Mouse (Mus musculus) forebrain, postnatal 0 days (tissue): ENCODE results near the gene Nsf. TPM values are rescaled to one million over a fixed set of nuclear protein-coding genes. Genes with fewer than 3 reads are reported as not detected.

Experiments
- ATAC-seq: fragments of 200-750 bp; cut with Nextera tagmentation; 2 replicates; pipeline ENCODE4 v1.8.0; 2017; ENCODE audit warnings: mild to moderate bottlenecking, moderate library complexity
- DNase-seq: peaks from one replicate; pipeline ENCODE4 v3.0.0-alpha.2; 2015
- H3K27ac ChIP-seq: fragments of 300-500 bp; sonication (generic); 2 replicates; pipeline ENCODE4 v1.5.1; 2014; ENCODE audit warnings: low read depth, mild to moderate bottlenecking, antibody characterized with exemption, low read length, moderate library complexity, mixed read lengths
- H3K27me3 ChIP-seq: fragments of 300-500 bp; sonication (generic); 2 replicates; pipeline ENCODE4 v1.6.1; 2014; ENCODE audit warnings: mild to moderate bottlenecking, low read length, mixed read lengths; ENCODE audit not compliant: insufficient read depth
- H3K36me3 ChIP-seq: fragments of 300-500 bp; sonication (generic); 2 replicates; pipeline ENCODE4 v1.6.1; 2014; ENCODE audit warnings: mild to moderate bottlenecking, moderate library complexity; ENCODE audit not compliant: insufficient read depth
- H3K4me1 ChIP-seq: fragments of 300-500 bp; sonication (generic); 2 replicates; pipeline ENCODE4 v1.6.1; 2014; ENCODE audit warnings: antibody characterized with exemption; ENCODE audit not compliant: insufficient read depth
- H3K4me2 ChIP-seq: fragments of 300-500 bp; sonication (generic); 2 replicates; pipeline ENCODE4 v1.6.1; 2014; ENCODE audit warnings: low read depth, mild to moderate bottlenecking, moderate library complexity
- H3K4me3 ChIP-seq: fragments of 300-500 bp; sonication (generic); 2 replicates; pipeline ENCODE4 v1.5.1; 2014; ENCODE audit warnings: low read depth, low read length, mixed read lengths
- H3K9ac ChIP-seq: fragments of 300-500 bp; sonication (generic); 2 replicates; pipeline ENCODE4 v1.6.1; 2014; ENCODE audit warnings: mild to moderate bottlenecking
- H3K9me3 ChIP-seq: fragments of 300-500 bp; sonication (generic); 2 replicates; pipeline ENCODE4 v1.6.1; 2016; ENCODE audit warnings: low read length
- CTCF ChIP-seq: sonication (generic); IDR thresholded peaks from 2 replicates; pipeline ENCODE4 v1.5.1; 2016; ENCODE audit warnings: antibody characterized with exemption, control low read depth, low read depth
- WGBS: fragments of 180-500 bp; shearing (Covaris S2); extraction: QIAGEN DNeasy Blood & Tissue Kit; methylation state at CpG from one replicate; pipeline ENCODE4 v1.1.7; 2014; 5-methylcytosine and 5-hydroxymethylcytosine counted together
- polyA plus RNA-seq: library from polyadenylated mRNA; unstranded; fragments of >200 nt; fragmentation: Nextera tagmentation; extraction: Ambion mirVana; gene quantifications from 2 replicates; pipeline ENCODE4 v1.2.1, GENCODE M21; 2015
- total RNA-seq: library from RNA; depleted of rRNA; stranded (reverse); fragments of >200 nt; gene quantifications from 2 replicates; pipeline ENCODE4 v1.2.3, GENCODE M21; 2014

Gene Nsf
- total and polyA plus RNA-seq, 2 experiments from 2014 or later: 134 to 184 TPM

GRCm38 (mm10) chr11:103829956-103830355 is 123.9 kb downstream of the Nsf start:
- no peak overlapping the region for H3K27ac ChIP-seq
- H3K9ac ChIP-seq: no peak overlapping the region
- DNase-seq (no peak), ATAC-seq (no peak)
- no peak overlapping the region for H3K4me3 ChIP-seq
- H3K27me3 ChIP-seq: no peaks in the 10 kb centered on the region
- WGBS: 60% methylated on average over 4 of the region's 4 CpGs
- no peak overlapping the region for H3K4me2 ChIP-seq
- peaks cover 31% of the 10 kb centered on the region for H3K36me3 ChIP-seq
- no peaks in the 10 kb centered on the region for H3K4me1 ChIP-seq
- no peaks in the 10 kb centered on the region for H3K9me3 ChIP-seq
- TF ChIP-seq CTCF: no peak

GRCm38 (mm10) chr11:103828866-103829265 is 125.0 kb downstream of the Nsf start:
- Histone ChIP-seq H3K9ac (no peak overlapping the region), H3K27ac (no peak overlapping the region)

GRCm38 (mm10) chr11:103827201-103827600 is 126.7 kb downstream of the Nsf start:
- ATAC-seq (no peak), DNase-seq (no peak)
- TF ChIP-seq CTCF: no peak
- Histone ChIP-seq H3K4me3 (no peak overlapping the region), H3K4me2 (no peak overlapping the region), H3K9ac (no peak overlapping the region), H3K4me1 (no peaks in the 10 kb centered on the region), H3K36me3 (peaks cover 54% of the 10 kb centered on the region), H3K27ac (no peak overlapping the region), H3K9me3 (no peaks in the 10 kb centered on the region), H3K27me3 (no peaks in the 10 kb centered on the region)
- 96% methylated on average over 6 of the region's 6 CpGs for WGBS

More at GRCm38 (mm10) chr11:103828866-103829265, 125.0 kb downstream of the Nsf start:
- Histone ChIP-seq H3K4me3 (no peak overlapping the region), H3K9me3 (no peaks in the 10 kb centered on the region), H3K4me2 (no peak overlapping the region), H3K27me3 (no peaks in the 10 kb centered on the region), H3K4me1 (no peaks in the 10 kb centered on the region), H3K36me3 (peaks cover 40% of the 10 kb centered on the region)
- ATAC-seq: no peak
- DNase-seq: no peak
- 86% methylated on average over 7 of the region's 7 CpGs for WGBS
- no peak for TF ChIP-seq CTCF

GRCm38 (mm10) chr11:103816719-103817118 is 137.1 kb downstream of the Nsf start:
- Histone ChIP-seq H3K27me3 (0 out of 2 replicates have a peak, but pooled peaks cover 5% of the 10 kb centered on the region), H3K4me2 (no peak overlapping the region), H3K36me3 (peaks cover 12% of the 10 kb centered on the region), H3K27ac (no peak overlapping the region), H3K4me1 (no peaks in the 10 kb centered on the region), H3K9ac (no peak overlapping the region), H3K9me3 (no peaks in the 10 kb centered on the region), H3K4me3 (no peak overlapping the region)
- TF ChIP-seq CTCF: no peak
- DNase-seq (no peak), ATAC-seq (no peak)
- 88% methylated on average over 8 of the region's 8 CpGs for WGBS

- H3K4me1 ChIP-seq: no peaks in the 10 kb centered on the region; the same call in 1 of the 2 replicates
- H3K36me3 ChIP-seq: peaks cover 6% of the 10 kb centered on the region; the same call in 1 of the 2 replicates
- DNase-seq: no peak
- H3K9ac ChIP-seq: no peak overlapping the region
- WGBS: 68% methylated on average over 13 of the region's 13 CpGs
- H3K27me3 ChIP-seq: 0 out of 2 replicates have a peak, but pooled peaks cover 6% of the 10 kb centered on the region
- H3K4me3 ChIP-seq: no peak overlapping the region
- no peak for ATAC-seq
- TF ChIP-seq CTCF: no peak
- H3K9me3 ChIP-seq: no peaks in the 10 kb centered on the region
- H3K27ac ChIP-seq: no peak overlapping the region
- H3K4me2 ChIP-seq: no peak overlapping the region
Measured at GRCm38 (mm10) chr11:103815986-103816385, 137.9 kb downstream of the Nsf start.

- DNase-seq (no peak), ATAC-seq (no peak)
- no peak overlapping the region for H3K9ac ChIP-seq
- no peak overlapping the region for H3K27ac ChIP-seq
- no peak overlapping the region for H3K4me3 ChIP-seq
- H3K4me2 ChIP-seq: no peak overlapping the region
- WGBS: 56% methylated on average over 3 of the region's 3 CpGs
- peaks cover 4% of the 10 kb centered on the region; the same call in 1 of the 2 replicates for H3K36me3 ChIP-seq
- H3K4me1 ChIP-seq: no peaks in the 10 kb centered on the region; the same call in 1 of the 2 replicates
- no peak for TF ChIP-seq CTCF
- H3K9me3 ChIP-seq: no peaks in the 10 kb centered on the region
- 0 out of 2 replicates have a peak, but pooled peaks cover 6% of the 10 kb centered on the region for H3K27me3 ChIP-seq
Measured at GRCm38 (mm10) chr11:103814808-103815207, 139.0 kb downstream of the Nsf start.

- no peak overlapping the region for H3K4me3 ChIP-seq
- H3K27me3 ChIP-seq: peaks cover 10% of the 10 kb centered on the region; the same call in 1 of the 2 replicates
- no peak overlapping the region for H3K9ac ChIP-seq
- peaks cover 11% of the 10 kb centered on the region; the same call in 1 of the 2 replicates for H3K4me1 ChIP-seq
- peak overlapping the region; percentile 5; the same call in 1 of the 2 replicates for H3K4me2 ChIP-seq
- H3K36me3 ChIP-seq: no peaks in the 10 kb centered on the region
- no peak for TF ChIP-seq CTCF
- ATAC-seq: no peak
- H3K9me3 ChIP-seq: no peaks in the 10 kb centered on the region
- no peak for DNase-seq
- no peak overlapping the region for H3K27ac ChIP-seq
- WGBS: 37% methylated on average over 25 of the region's 25 CpGs
Measured at GRCm38 (mm10) chr11:103811246-103811645, 142.6 kb downstream of the Nsf start.
